Mouse (Mus musculus) heart, embryonic 13.5 days (tissue): ENCODE measurements around the gene Amfr. TPM values are rescaled to one million over a fixed set of nuclear protein-coding genes. Genes with fewer than 3 reads are reported as not detected.

Source experiments
- ATAC-seq: fragments of 200-750 bp; cut with Nextera tagmentation; 2 replicates; pipeline ENCODE4 v1.8.0; 2017; ENCODE audit warnings: moderate TSS enrichment; ENCODE audit not compliant: insufficient number of reproducible peaks, low FRiP score, low TSS enrichment; ENCODE audit errors: extremely low read depth
- H3K27ac ChIP-seq: fragments of 300-500 bp; sonication (generic); replicated peaks from 2 replicates; pipeline ENCODE4 v1.5.1; 2015; ENCODE audit warnings: moderate library complexity, mild to moderate bottlenecking, inconsistent platforms
- H3K27me3 ChIP-seq: fragments of 300-500 bp; sonication (generic); replicated peaks from 2 replicates; pipeline ENCODE4 v1.6.1; 2015; ENCODE audit warnings: mild to moderate bottlenecking, inconsistent platforms
- H3K36me3 ChIP-seq: fragments of 300-500 bp; sonication (generic); 2 replicates; pipeline ENCODE4 v1.6.1; 2015; ENCODE audit warnings: mild to moderate bottlenecking, inconsistent platforms
- H3K4me1 ChIP-seq: fragments of 300-500 bp; sonication (generic); 2 replicates; pipeline ENCODE4 v1.6.1; 2015; ENCODE audit warnings: inconsistent platforms
- H3K4me2 ChIP-seq: fragments of 300-500 bp; sonication (generic); 2 replicates; pipeline ENCODE4 v1.6.1; 2015; ENCODE audit warnings: inconsistent platforms, mild to moderate bottlenecking, moderate library complexity
- H3K4me3 ChIP-seq: fragments of 300-500 bp; sonication (generic); 2 replicates; pipeline ENCODE4 v1.5.1; 2015; ENCODE audit warnings: moderate library complexity, mild to moderate bottlenecking, inconsistent platforms
- H3K9ac ChIP-seq: fragments of 300-500 bp; sonication (generic); 2 replicates; pipeline ENCODE4 v1.6.1; 2015; ENCODE audit warnings: inconsistent platforms, mild to moderate bottlenecking, moderate library complexity
- H3K9me3 ChIP-seq: fragments of 300-500 bp; sonication (generic); 2 replicates; pipeline ENCODE4 v1.6.1; 2016; ENCODE audit warnings: inconsistent platforms
- WGBS: fragments of 180-500 bp; shearing (Covaris S2); methylation state at CpG from one replicate; pipeline ENCODE4 v1.1.7; 2015; ENCODE audit warnings: mixed read lengths; 5-methylcytosine and 5-hydroxymethylcytosine counted together
- polyA plus RNA-seq: library from polyadenylated mRNA; unstranded; fragments of >200 nt; fragmentation: Nextera tagmentation; extraction: Ambion mirVana; gene quantifications from 2 replicates; pipeline ENCODE4 v1.2.1, GENCODE M21; 2015

Amfr gene
- polyA plus RNA-seq, 1 experiment from 2014 or later = 41.8 TPM

GRCm38 (mm10) chr8:93952511-93952910 is 60.1 kb downstream of the Amfr start:
- Histone ChIP-seq H3K9me3 (no peaks in the 10 kb centered on the region), H3K4me3 (no peak overlapping the region), H3K4me2 (no peak overlapping the region), H3K4me1 (0 out of 2 replicates have a peak, but pooled peaks cover 8% of the 10 kb centered on the region), H3K36me3 (peaks cover 36% of the 10 kb centered on the region), H3K27ac (no peak overlapping the region), H3K9ac (no peak overlapping the region), H3K27me3 (no peaks in the 10 kb centered on the region)
- ATAC-seq = no peak
- WGBS = 77% methylated on average over 9 of the region's 9 CpGs

GRCm38 (mm10) chr8:93950133-93950532 is 62.5 kb downstream of the Amfr start:
- Histone ChIP-seq H3K4me3 (no peak overlapping the region), H3K4me2 (no peak overlapping the region), H3K9ac (no peak overlapping the region), H3K36me3 (peaks cover 30% of the 10 kb centered on the region), H3K27me3 (no peaks in the 10 kb centered on the region), H3K4me1 (peaks cover 19% of the 10 kb centered on the region), H3K9me3 (no peaks in the 10 kb centered on the region), H3K27ac (no peak overlapping the region)
- WGBS = 57% methylated on average over 14 of the region's 14 CpGs
- ATAC-seq = no peak

- Histone ChIP-seq H3K27me3 (no peaks in the 10 kb centered on the region), H3K4me2 (no peak overlapping the region), H3K9me3 (no peaks in the 10 kb centered on the region), H3K9ac (no peak overlapping the region), H3K27ac (no peak overlapping the region), H3K4me1 (peaks cover 32% of the 10 kb centered on the region), H3K36me3 (peaks cover 12% of the 10 kb centered on the region), H3K4me3 (no peak overlapping the region)
- WGBS = 100% methylated on average over 1 of the region's 1 CpGs
- no peak for ATAC-seq
Measured at GRCm38 (mm10) chr8:93946397-93946796, 66.2 kb downstream of the Amfr start.

GRCm38 (mm10) chr8:93945781-93946180 is 66.9 kb downstream of the Amfr start:
- Histone ChIP-seq H3K4me2 (0 out of 2 replicates have a peak overlapping the region, but pooled peaks have one; percentile 9), H3K4me3 (no peak overlapping the region), H3K9ac (0 out of 2 replicates have a peak overlapping the region, but pooled peaks have one; percentile 29), H3K27ac (no peak overlapping the region), H3K4me1 (peaks cover 38% of the 10 kb centered on the region), H3K36me3 (peaks cover 6% of the 10 kb centered on the region), H3K27me3 (no peaks in the 10 kb centered on the region), H3K9me3 (no peaks in the 10 kb centered on the region)
- ATAC-seq = 0 out of 2 replicates have a peak, but pooled peaks have one; percentile 34
- 38% methylated on average over 4 of the region's 4 CpGs for WGBS

- H3K4me3 ChIP-seq = no peak overlapping the region
- peaks cover 40% of the 10 kb centered on the region for H3K4me1 ChIP-seq
- H3K27ac ChIP-seq = peak overlapping the region; percentile 44
- H3K4me2 ChIP-seq = peak overlapping the region; percentile 3; the same call in 1 of the 2 replicates
- 27% methylated on average over 4 of the region's 4 CpGs for WGBS
- no peaks in the 10 kb centered on the region for H3K9me3 ChIP-seq
- ATAC-seq = no peak
- no peaks in the 10 kb centered on the region for H3K36me3 ChIP-seq
- H3K9ac ChIP-seq = no peak overlapping the region
- no peaks in the 10 kb centered on the region for H3K27me3 ChIP-seq
Measured at GRCm38 (mm10) chr8:93941636-93942054, 71.0 kb downstream of the Amfr start.

GRCm38 (mm10) chr8:93940542-93941423 is 71.9 kb downstream of the Amfr start:
- no peak for ATAC-seq
- Histone ChIP-seq H3K4me3 (no peak overlapping the region), H3K4me2 (peak overlapping the region; percentile 3; the same call in 1 of the 2 replicates), H3K27ac (peak overlapping the region; percentile 44), H3K9ac (0 out of 2 replicates have a peak overlapping the region, but pooled peaks have one; percentile 9), H3K4me1 (peaks cover 34% of the 10 kb centered on the region), H3K27me3 (no peaks in the 10 kb centered on the region), H3K36me3 (no peaks in the 10 kb centered on the region), H3K9me3 (no peaks in the 10 kb centered on the region)
- 35% methylated on average over 11 of the region's 11 CpGs for WGBS

- no peak for ATAC-seq
- no peaks in the 10 kb centered on the region for H3K36me3 ChIP-seq
- peaks cover 29% of the 10 kb centered on the region for H3K4me1 ChIP-seq
- WGBS = 71% methylated on average over 3 of the region's 3 CpGs
- H3K27ac ChIP-seq = no peak overlapping the region
- H3K9ac ChIP-seq = no peak overlapping the region
- H3K4me2 ChIP-seq = no peak overlapping the region
- H3K4me3 ChIP-seq = no peak overlapping the region
- H3K27me3 ChIP-seq = no peaks in the 10 kb centered on the region
- no peaks in the 10 kb centered on the region for H3K9me3 ChIP-seq
Measured at GRCm38 (mm10) chr8:93938193-93938592, 74.4 kb downstream of the Amfr start.

GRCm38 (mm10) chr8:93933288-93933687 is 79.4 kb downstream of the Amfr start:
- ATAC-seq = no peak
- Histone ChIP-seq H3K27ac (no peak overlapping the region), H3K4me3 (no peak overlapping the region), H3K4me2 (no peak overlapping the region), H3K36me3 (no peaks in the 10 kb centered on the region), H3K4me1 (no peaks in the 10 kb centered on the region), H3K9me3 (no peaks in the 10 kb centered on the region), H3K27me3 (no peaks in the 10 kb centered on the region), H3K9ac (no peak overlapping the region)
- 74% methylated on average over 2 of the region's 2 CpGs for WGBS

GRCm38 (mm10) chr8:93932873-93933272 is 79.8 kb downstream of the Amfr start:
- WGBS = 27% methylated on average over 6 of the region's 6 CpGs
- Histone ChIP-seq H3K27me3 (no peaks in the 10 kb centered on the region), H3K27ac (no peak overlapping the region), H3K4me3 (no peak overlapping the region), H3K4me1 (no peaks in the 10 kb centered on the region), H3K4me2 (no peak overlapping the region), H3K9ac (no peak overlapping the region), H3K36me3 (no peaks in the 10 kb centered on the region), H3K9me3 (no peaks in the 10 kb centered on the region)
- no peak for ATAC-seq

- no peaks in the 10 kb centered on the region for H3K36me3 ChIP-seq
- H3K4me3 ChIP-seq = no peak overlapping the region
- H3K27ac ChIP-seq = no peak overlapping the region
- 85% methylated on average over 6 of the region's 6 CpGs for WGBS
- no peak overlapping the region for H3K4me2 ChIP-seq
- no peak for ATAC-seq
- H3K4me1 ChIP-seq = no peaks in the 10 kb centered on the region
- peaks cover 4% of the 10 kb centered on the region for H3K9me3 ChIP-seq
- H3K27me3 ChIP-seq = no peaks in the 10 kb centered on the region
- no peak overlapping the region for H3K9ac ChIP-seq
Measured at GRCm38 (mm10) chr8:93931336-93931735, 81.3 kb downstream of the Amfr start.

GRCm38 (mm10) chr8:93929233-93929632 is 83.4 kb downstream of the Amfr start:
- no peak overlapping the region for H3K4me3 ChIP-seq
- WGBS = 81% methylated on average over 4 of the region's 4 CpGs
- H3K36me3 ChIP-seq = no peaks in the 10 kb centered on the region
- no peak overlapping the region for H3K9ac ChIP-seq
- H3K9me3 ChIP-seq = peaks cover 4% of the 10 kb centered on the region
- no peak overlapping the region for H3K4me2 ChIP-seq
- no peak for ATAC-seq
- H3K4me1 ChIP-seq = peaks cover 7% of the 10 kb centered on the region
- H3K27ac ChIP-seq = no peak overlapping the region
- no peaks in the 10 kb centered on the region for H3K27me3 ChIP-seq

- ATAC-seq = no peak
- WGBS = 43% methylated on average over 3 of the region's 3 CpGs
- Histone ChIP-seq H3K4me2 (no peak overlapping the region), H3K9ac (no peak overlapping the region), H3K27me3 (no peaks in the 10 kb centered on the region), H3K36me3 (no peaks in the 10 kb centered on the region), H3K9me3 (peaks cover 4% of the 10 kb centered on the region), H3K27ac (no peak overlapping the region), H3K4me3 (no peak overlapping the region), H3K4me1 (peaks cover 12% of the 10 kb centered on the region)
Measured at GRCm38 (mm10) chr8:93925513-93925912, 87.1 kb downstream of the Amfr start.
